Mouse (Mus musculus): ENCODE data around the gene Clec4g. TPM values are rescaled to one million over a fixed set of nuclear protein-coding genes. Genes with fewer than 3 reads are reported as not detected.

Gene Clec4g
- polyA plus RNA-seq, 1 experiment: not detected

DNA sequence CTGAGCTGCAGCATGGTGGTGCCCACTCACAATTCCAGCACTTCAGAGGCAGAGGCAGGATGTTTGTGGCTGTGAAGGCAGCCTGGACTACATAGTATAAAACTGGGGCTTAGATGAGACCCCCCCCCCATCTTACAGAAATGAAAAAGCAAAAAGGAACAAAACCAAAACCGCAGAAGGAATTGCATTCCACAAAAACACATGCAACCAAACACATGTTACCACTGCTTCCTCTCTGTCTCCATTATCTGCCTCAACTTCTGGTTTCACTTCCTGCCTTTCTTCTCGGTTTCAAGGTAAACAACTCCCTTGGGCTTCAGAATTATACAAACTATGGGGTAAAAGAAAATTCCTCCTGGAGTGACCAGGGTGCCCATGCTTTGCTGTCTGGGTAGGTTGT lies 8.8 kb downstream of the Clec4g start:
- TF ChIP-seq TCF3 (IDR thresholded peaks at IDR 0.05; ENCODE audit: insufficient read length, low read depth) (no peak), MYOG (IDR thresholded peaks at IDR 0.05; ENCODE audit: control insufficient read depth in 1 of 3, insufficient read depth in 1 of 3, insufficient read length in 2 of 3, low read depth in 2 of 3) (no peak), POLR2A (IDR thresholded peaks at IDR 0.05; ENCODE audit: insufficient read length, low read depth) (no peak), MYOD1 (IDR thresholded peaks at IDR 0.05; ENCODE audit: control insufficient read depth in 1 of 3, insufficient read length in 2 of 3, low read depth in 2 of 3) (no peak), POLR2AphosphoS2 (IDR thresholded peaks at IDR 0.05; ENCODE audit: insufficient read length, low read depth) (no peak), SRF (IDR thresholded peaks at IDR 0.05; ENCODE audit: control insufficient read depth, insufficient read length, low read depth) (no peak), TCF12 (IDR thresholded peaks at IDR 0.05; ENCODE audit: insufficient read depth, poor library complexity, severe bottlenecking) (no peak), REST (IDR thresholded peaks at IDR 0.05; ENCODE audit: insufficient read depth, insufficient read length) (no peak), E2F4 (IDR thresholded peaks at IDR 0.05; ENCODE audit: insufficient read depth) (no peak), MAX (IDR thresholded peaks at IDR 0.05; ENCODE audit: low read depth) (no peak), CEBPB (IDR thresholded peaks at IDR 0.05; ENCODE audit: insufficient read depth, poor library complexity, severe bottlenecking) (no peak), USF1 (IDR thresholded peaks at IDR 0.05; ENCODE audit: low read depth) (no peak)
- Histone ChIP-seq H3K4me2 (ENCODE audit: low read depth) (no peak overlapping the region), H3K79me2 (ENCODE audit: control insufficient read depth, insufficient read depth) (no peaks in the 10 kb centered on the region), H3ac (ENCODE audit: control insufficient read depth, insufficient read length) (no peak overlapping the region), H3K36me3 (ENCODE audit: control insufficient read depth, insufficient read depth) (no peaks in the 10 kb centered on the region), H3K4me3 (no peak overlapping the region), H3K27me3 (ENCODE audit: control insufficient read depth, insufficient read depth, insufficient read length) (no peaks in the 10 kb centered on the region)

DNA sequence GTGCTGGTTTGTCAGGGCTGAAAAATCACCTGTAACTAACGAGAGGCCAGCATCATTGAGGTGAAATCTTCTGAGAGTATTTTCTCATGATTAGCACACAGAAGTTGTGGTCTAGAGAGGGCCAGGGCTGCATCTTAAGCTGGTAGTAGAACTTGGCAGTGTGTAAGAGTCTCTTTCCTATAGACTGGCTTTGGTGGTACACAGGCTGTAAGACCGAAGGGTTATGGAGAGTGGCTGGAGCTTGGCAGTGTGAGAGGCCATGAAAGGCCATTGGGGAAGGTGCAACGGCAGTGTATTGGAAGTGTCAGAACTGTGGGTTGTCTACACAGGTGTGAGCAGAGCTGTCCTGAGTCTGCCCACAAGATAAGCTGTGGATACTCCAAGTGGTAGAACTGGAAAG lies 10.1 kb downstream of the Clec4g start:
- Histone ChIP-seq H3K36me3 (ENCODE audit: control insufficient read depth, insufficient read depth) (no peaks in the 10 kb centered on the region), H3K79me2 (ENCODE audit: control insufficient read depth, insufficient read depth) (no peaks in the 10 kb centered on the region)
- TF ChIP-seq POLR2AphosphoS2 (IDR thresholded peaks at IDR 0.05; ENCODE audit: insufficient read length, low read depth) (no peak), MYOD1 (IDR thresholded peaks at IDR 0.05; ENCODE audit: control insufficient read depth in 1 of 3, insufficient read length in 2 of 3, low read depth in 2 of 3) (no peak), USF1 (IDR thresholded peaks at IDR 0.05; ENCODE audit: low read depth) (no peak), MYOG (IDR thresholded peaks at IDR 0.05; ENCODE audit: control insufficient read depth in 1 of 3, insufficient read depth in 1 of 3, insufficient read length in 2 of 3, low read depth in 2 of 3) (no peak), SRF (IDR thresholded peaks at IDR 0.05; ENCODE audit: control insufficient read depth, insufficient read length, low read depth) (no peak), POLR2A (IDR thresholded peaks at IDR 0.05; ENCODE audit: insufficient read length, low read depth) (no peak), MAX (IDR thresholded peaks at IDR 0.05; ENCODE audit: low read depth) (no peak), TCF12 (IDR thresholded peaks at IDR 0.05; ENCODE audit: insufficient read depth, poor library complexity, severe bottlenecking) (no peak), E2F4 (IDR thresholded peaks at IDR 0.05; ENCODE audit: insufficient read depth) (no peak), REST (IDR thresholded peaks at IDR 0.05; ENCODE audit: insufficient read depth, insufficient read length) (no peak), CEBPB (IDR thresholded peaks at IDR 0.05; ENCODE audit: insufficient read depth, poor library complexity, severe bottlenecking) (no peak)

DNA sequence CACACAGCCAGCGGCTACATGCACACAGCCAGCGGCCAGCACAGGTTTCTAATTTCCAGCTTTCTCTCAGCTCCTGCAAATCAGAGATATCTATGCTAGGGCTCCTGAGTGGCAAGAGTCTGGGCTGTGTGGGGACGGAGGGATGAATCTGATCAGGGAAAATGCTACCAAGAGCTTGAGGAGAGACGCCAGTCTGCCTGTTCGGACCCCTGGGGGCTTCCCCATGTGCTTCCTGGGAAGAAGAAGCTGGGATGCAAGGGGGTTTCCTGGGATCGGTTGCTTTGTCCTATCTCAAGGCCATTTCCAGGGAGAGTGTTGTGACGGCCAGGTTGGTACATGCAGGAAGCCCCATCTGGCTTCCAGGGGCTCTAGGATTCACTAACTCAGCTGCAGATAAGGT lies 12.8 kb downstream of the Clec4g start:
- H3K36me3 ChIP-seq (ENCODE audit: control insufficient read depth, insufficient read depth): no peaks in the 10 kb centered on the region
- TF ChIP-seq MAX (IDR thresholded peaks at IDR 0.05; ENCODE audit: low read depth): no peak
- TF ChIP-seq E2F4 (IDR thresholded peaks at IDR 0.05; ENCODE audit: insufficient read depth): no peak
- TF ChIP-seq MYOG (IDR thresholded peaks at IDR 0.05; ENCODE audit: control insufficient read depth in 1 of 3, insufficient read depth in 1 of 3, insufficient read length in 2 of 3, low read depth in 2 of 3): no peak
- no peak for TF ChIP-seq POLR2A (IDR thresholded peaks at IDR 0.05; ENCODE audit: insufficient read length, low read depth)
- no peak for TF ChIP-seq MYOD1 (IDR thresholded peaks at IDR 0.05; ENCODE audit: control insufficient read depth in 1 of 3, insufficient read length in 2 of 3, low read depth in 2 of 3)
- TF ChIP-seq TCF3 (IDR thresholded peaks at IDR 0.05; ENCODE audit: insufficient read length, low read depth): no peak
- TF ChIP-seq REST (IDR thresholded peaks at IDR 0.05; ENCODE audit: insufficient read depth, insufficient read length): no peak
- no peak for TF ChIP-seq POLR2AphosphoS2 (IDR thresholded peaks at IDR 0.05; ENCODE audit: insufficient read length, low read depth)
- TF ChIP-seq CEBPB (IDR thresholded peaks at IDR 0.05; ENCODE audit: insufficient read depth, poor library complexity, severe bottlenecking): no peak
- no peak for TF ChIP-seq USF1 (IDR thresholded peaks at IDR 0.05; ENCODE audit: low read depth)
- no peak for TF ChIP-seq TCF12 (IDR thresholded peaks at IDR 0.05; ENCODE audit: insufficient read depth, poor library complexity, severe bottlenecking)
- no peak for TF ChIP-seq SRF (IDR thresholded peaks at IDR 0.05; ENCODE audit: control insufficient read depth, insufficient read length, low read depth)
- no peak overlapping the region for H3ac ChIP-seq (ENCODE audit: control insufficient read depth, insufficient read length)
- no peak overlapping the region for H3K4me3 ChIP-seq
- no peaks in the 10 kb centered on the region for H3K79me2 ChIP-seq (ENCODE audit: control insufficient read depth, insufficient read depth)
- H3K27me3 ChIP-seq (ENCODE audit: control insufficient read depth, insufficient read depth, insufficient read length): no peaks in the 10 kb centered on the region
- no peak overlapping the region for H3K4me2 ChIP-seq (ENCODE audit: low read depth)

More for the DNA sequence above, 10.1 kb downstream of the Clec4g start:
- no peak overlapping the region for H3K4me3 ChIP-seq
- H3K27me3 ChIP-seq (ENCODE audit: control insufficient read depth, insufficient read depth, insufficient read length): no peaks in the 10 kb centered on the region
- H3K4me2 ChIP-seq (ENCODE audit: low read depth): no peak overlapping the region
- H3ac ChIP-seq (ENCODE audit: control insufficient read depth, insufficient read length): no peak overlapping the region

DNA sequence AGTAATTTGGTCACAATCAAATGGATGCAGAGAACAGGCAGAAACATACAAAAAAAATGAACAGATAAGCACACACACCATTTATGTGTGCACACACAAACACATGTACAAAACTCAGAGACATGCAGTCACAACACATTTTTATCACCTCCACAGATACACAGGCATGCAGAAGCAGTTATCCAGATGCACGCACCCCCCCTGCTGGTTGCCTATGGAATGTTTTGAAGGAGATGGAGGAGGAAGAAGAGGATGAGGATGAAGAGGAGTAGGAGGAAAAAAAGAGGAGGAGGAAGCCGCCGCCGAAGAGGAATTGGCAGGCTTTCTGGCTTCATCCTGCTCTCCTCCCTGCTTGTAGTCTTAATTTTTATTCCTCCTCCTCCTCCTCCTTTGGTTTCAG lies 14.7 kb downstream of the Clec4g start:
- Histone ChIP-seq H3K27me3 (ENCODE audit: control insufficient read depth, insufficient read depth, insufficient read length) (no peaks in the 10 kb centered on the region), H3K79me2 (ENCODE audit: control insufficient read depth, insufficient read depth) (no peaks in the 10 kb centered on the region), H3K36me3 (ENCODE audit: control insufficient read depth, insufficient read depth) (no peaks in the 10 kb centered on the region), H3K4me2 (ENCODE audit: low read depth) (no peak overlapping the region), H3K4me3 (no peak overlapping the region), H3ac (ENCODE audit: control insufficient read depth, insufficient read length) (no peak overlapping the region)
- TF ChIP-seq MYOD1 (IDR thresholded peaks at IDR 0.05; ENCODE audit: control insufficient read depth in 1 of 3, insufficient read length in 2 of 3, low read depth in 2 of 3) (no peak), TCF12 (IDR thresholded peaks at IDR 0.05; ENCODE audit: insufficient read depth, poor library complexity, severe bottlenecking) (no peak), USF1 (IDR thresholded peaks at IDR 0.05; ENCODE audit: low read depth) (no peak), POLR2A (IDR thresholded peaks at IDR 0.05; ENCODE audit: insufficient read length, low read depth) (no peak), MAX (IDR thresholded peaks at IDR 0.05; ENCODE audit: low read depth) (no peak), TCF3 (IDR thresholded peaks at IDR 0.05; ENCODE audit: insufficient read length, low read depth) (no peak)

DNA sequence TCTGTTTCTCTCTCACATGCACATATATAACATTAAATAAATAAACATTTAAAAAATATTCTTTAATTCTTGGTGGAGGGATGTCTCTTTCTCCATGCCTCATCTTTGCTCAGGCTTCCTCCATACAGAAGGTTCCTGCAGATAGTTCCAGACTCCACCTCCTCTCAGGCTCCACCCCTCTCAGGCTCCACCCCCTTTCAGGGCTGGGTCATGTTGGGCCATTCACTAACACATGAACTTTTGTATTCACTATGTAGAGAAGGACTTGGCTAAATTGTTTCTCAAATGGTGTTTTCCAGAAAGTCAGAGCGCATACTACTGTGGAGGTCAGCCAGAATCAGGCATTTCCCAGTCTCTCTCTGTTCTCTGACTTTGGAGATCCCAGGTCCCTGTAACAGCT lies 19.0 kb downstream of the Clec4g start:
- no peak overlapping the region for H3K4me2 ChIP-seq (ENCODE audit: low read depth)
- no peak overlapping the region for H3ac ChIP-seq (ENCODE audit: control insufficient read depth, insufficient read length)
- H3K4me3 ChIP-seq: no peak overlapping the region
- H3K36me3 ChIP-seq (ENCODE audit: control insufficient read depth, insufficient read depth): no peaks in the 10 kb centered on the region
- TF ChIP-seq MAX (IDR thresholded peaks at IDR 0.05; ENCODE audit: low read depth) (no peak), MYOD1 (IDR thresholded peaks at IDR 0.05; ENCODE audit: control insufficient read depth in 1 of 3, insufficient read length in 2 of 3, low read depth in 2 of 3) (no peak), SRF (IDR thresholded peaks at IDR 0.05; ENCODE audit: control insufficient read depth, insufficient read length, low read depth) (no peak)
- no peaks in the 10 kb centered on the region for H3K27me3 ChIP-seq (ENCODE audit: control insufficient read depth, insufficient read depth, insufficient read length)
- no peaks in the 10 kb centered on the region for H3K79me2 ChIP-seq (ENCODE audit: control insufficient read depth, insufficient read depth)
